Mouse (Mus musculus) stomach, embryonic 14.5 days (tissue): Measurements from ENCODE around the gene Spata1. TPM values are rescaled to one million over a fixed set of nuclear protein-coding genes. Genes with fewer than 3 reads are reported as not detected.

Experiments
- ATAC-seq: fragments of 200-750 bp; cut with Nextera tagmentation; 2 replicates; pipeline ENCODE4 v1.8.0; 2017; ENCODE audit warnings: low read depth, moderate TSS enrichment; ENCODE audit not compliant: insufficient number of reproducible peaks, insufficient read depth, low FRiP score
- H3K27ac ChIP-seq: fragments of 300-500 bp; sonication (generic); 2 replicates; pipeline ENCODE4 v1.5.1; 2014; ENCODE audit warnings: mild to moderate bottlenecking, low read length, moderate library complexity, mixed read lengths
- H3K27me3 ChIP-seq: fragments of 300-500 bp; sonication (generic); 2 replicates; pipeline ENCODE4 v1.6.1; 2014; ENCODE audit warnings: low read length, control low read depth, mixed read lengths; ENCODE audit not compliant: control insufficient read depth, insufficient read depth
- H3K36me3 ChIP-seq: fragments of 300-500 bp; sonication (generic); 2 replicates; pipeline ENCODE4 v1.6.1; 2014; ENCODE audit warnings: mild to moderate bottlenecking, control low read depth, low read length, moderate library complexity, mixed read lengths; ENCODE audit not compliant: control insufficient read depth, insufficient read depth
- H3K4me1 ChIP-seq: fragments of 300-500 bp; sonication (generic); 2 replicates; pipeline ENCODE4 v1.6.1; 2014; ENCODE audit warnings: low read length, control low read depth, mixed read lengths; ENCODE audit not compliant: control insufficient read depth, insufficient read depth
- H3K4me2 ChIP-seq: fragments of 300-500 bp; sonication (generic); replicated peaks from 2 replicates; pipeline ENCODE4 v1.6.1; 2014; ENCODE audit warnings: low read depth, low read length, control low read depth
- H3K4me3 ChIP-seq: fragments of 300-500 bp; sonication (generic); 2 replicates; pipeline ENCODE4 v1.5.1; 2014; ENCODE audit warnings: low read depth, low read length, control low read depth
- H3K9ac ChIP-seq: fragments of 300-500 bp; sonication (generic); replicated peaks from 2 replicates; pipeline ENCODE4 v1.6.1; 2014; ENCODE audit warnings: low read depth, mild to moderate bottlenecking, control low read depth, low read length, moderate library complexity, mixed read lengths
- H3K9me3 ChIP-seq: fragments of 300-500 bp; sonication (generic); 2 replicates; pipeline ENCODE4 v1.6.1; 2016; ENCODE audit warnings: low read depth, low read length, control low read depth; ENCODE audit not compliant: control insufficient read depth
- WGBS: fragments of 180-500 bp; shearing (Covaris S2); extraction: QIAGEN DNeasy Blood & Tissue Kit; methylation state at CpG from one replicate; pipeline ENCODE4 v1.1.7; 2014; 5-methylcytosine and 5-hydroxymethylcytosine counted together
- polyA plus RNA-seq: library from polyadenylated mRNA; unstranded; fragments of >200 nt; fragmentation: Nextera tagmentation; extraction: Ambion mirVana; gene quantifications from 2 replicates; pipeline ENCODE4 v1.2.1, GENCODE M21; 2014

The Spata1 gene
- polyA plus RNA-seq, 1 experiment from 2014 or later = 6.3 TPM

- H3K4me2 ChIP-seq = no peak overlapping the region
- H3K27ac ChIP-seq = no peak overlapping the region
- H3K9ac ChIP-seq = no peak overlapping the region
- H3K36me3 ChIP-seq = no peaks in the 10 kb centered on the region
- no peaks in the 10 kb centered on the region for H3K4me1 ChIP-seq
- H3K9me3 ChIP-seq = no peaks in the 10 kb centered on the region
- ATAC-seq = no peak
- no peak overlapping the region for H3K4me3 ChIP-seq
- WGBS = 85% methylated on average over 10 of the region's 10 CpGs
- no peaks in the 10 kb centered on the region for H3K27me3 ChIP-seq
These were observed 51.2 kb downstream of the Spata1 start for GRCm38 (mm10) chr3:146448372-146448771.

- Histone ChIP-seq H3K27ac (no peak overlapping the region), H3K9ac (no peak overlapping the region), H3K4me1 (no peaks in the 10 kb centered on the region), H3K36me3 (no peaks in the 10 kb centered on the region), H3K9me3 (no peaks in the 10 kb centered on the region), H3K4me3 (no peak overlapping the region), H3K4me2 (no peak overlapping the region), H3K27me3 (no peaks in the 10 kb centered on the region)
- ATAC-seq = no peak
- WGBS = 73% methylated on average over 3 of the region's 3 CpGs
These were observed 52.0 kb downstream of the Spata1 start for GRCm38 (mm10) chr3:146447598-146447997.

- 83% methylated on average over 5 of the region's 5 CpGs for WGBS
These were observed 52.4 kb downstream of the Spata1 start for GRCm38 (mm10) chr3:146447156-146447555.

DNA sequence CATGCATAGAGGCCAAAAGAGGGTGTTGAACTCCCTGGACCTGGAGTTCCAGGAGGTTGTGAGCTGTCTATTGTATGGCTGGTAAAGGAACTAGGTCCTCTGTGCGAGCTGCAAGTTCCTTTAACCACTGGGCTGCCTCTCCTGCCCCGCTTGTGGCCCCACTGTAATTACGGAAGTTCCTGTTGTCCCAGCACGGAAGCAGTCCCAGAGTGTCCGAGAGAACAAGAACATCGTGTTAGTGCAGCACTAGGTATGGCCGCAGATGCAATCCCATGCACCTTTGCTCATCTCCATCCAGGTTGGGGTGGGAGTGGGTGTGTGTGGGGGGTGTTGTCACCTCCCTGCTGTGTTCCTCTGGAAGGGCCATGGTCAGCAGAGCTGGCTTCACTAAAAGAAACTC, 54.7 kb downstream of the Spata1 start:
- H3K9me3 ChIP-seq = no peaks in the 10 kb centered on the region
- no peaks in the 10 kb centered on the region for H3K27me3 ChIP-seq
- no peaks in the 10 kb centered on the region for H3K4me1 ChIP-seq
- no peak overlapping the region for H3K9ac ChIP-seq
- WGBS = 87% methylated on average over 7 of the region's 7 CpGs
- no peak for ATAC-seq
- H3K27ac ChIP-seq = no peak overlapping the region
- H3K4me2 ChIP-seq = no peak overlapping the region
- no peaks in the 10 kb centered on the region for H3K36me3 ChIP-seq
- no peak overlapping the region for H3K4me3 ChIP-seq

More at GRCm38 (mm10) chr3:146447156-146447555, 52.4 kb downstream of the Spata1 start:
- Histone ChIP-seq H3K9me3 (no peaks in the 10 kb centered on the region), H3K27me3 (no peaks in the 10 kb centered on the region), H3K9ac (no peak overlapping the region), H3K4me1 (no peaks in the 10 kb centered on the region), H3K27ac (no peak overlapping the region), H3K4me2 (no peak overlapping the region), H3K36me3 (no peaks in the 10 kb centered on the region), H3K4me3 (no peak overlapping the region)
- ATAC-seq = no peak

- H3K9me3 ChIP-seq = no peaks in the 10 kb centered on the region
- H3K4me3 ChIP-seq = no peak overlapping the region
- 86% methylated on average over 7 of the region's 7 CpGs for WGBS
- no peaks in the 10 kb centered on the region for H3K27me3 ChIP-seq
- no peaks in the 10 kb centered on the region for H3K4me1 ChIP-seq
- H3K36me3 ChIP-seq = no peaks in the 10 kb centered on the region
- no peak overlapping the region for H3K9ac ChIP-seq
- ATAC-seq = no peak
- no peak overlapping the region for H3K27ac ChIP-seq
- H3K4me2 ChIP-seq = no peak overlapping the region
These were observed 56.2 kb downstream of the Spata1 start for GRCm38 (mm10) chr3:146443380-146443779.

DNA sequence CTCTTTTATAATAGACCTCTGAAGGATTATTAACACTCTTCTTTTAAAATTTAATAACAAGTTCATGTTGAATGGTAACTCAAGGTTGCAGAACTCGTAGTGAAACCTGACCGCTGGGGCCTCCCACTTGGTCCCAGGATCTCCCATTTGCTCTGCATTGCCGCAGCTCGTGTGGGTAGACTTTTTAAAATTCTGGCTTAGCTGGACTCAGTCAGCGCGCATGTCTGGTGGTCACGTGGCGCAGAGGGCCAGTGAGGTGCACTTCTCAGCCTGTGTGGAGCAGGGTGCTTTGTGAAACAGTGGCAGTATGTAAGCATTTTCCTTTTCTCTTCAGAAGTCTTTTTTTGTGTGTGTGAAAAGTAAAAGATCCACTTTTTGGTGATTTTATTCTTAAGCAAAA, 56.6 kb downstream of the Spata1 start:
- Histone ChIP-seq H3K36me3 (no peaks in the 10 kb centered on the region), H3K4me2 (no peak overlapping the region), H3K27ac (no peak overlapping the region), H3K9ac (no peak overlapping the region), H3K4me3 (no peak overlapping the region), H3K27me3 (no peaks in the 10 kb centered on the region), H3K9me3 (no peaks in the 10 kb centered on the region), H3K4me1 (no peaks in the 10 kb centered on the region)
- WGBS = 77% methylated on average over 8 of the region's 8 CpGs
- ATAC-seq = no peak

- no peaks in the 10 kb centered on the region for H3K27me3 ChIP-seq
- ATAC-seq = no peak
- H3K9ac ChIP-seq = no peak overlapping the region
- H3K27ac ChIP-seq = no peak overlapping the region
- H3K36me3 ChIP-seq = no peaks in the 10 kb centered on the region
- no peak overlapping the region for H3K4me3 ChIP-seq
- H3K9me3 ChIP-seq = no peaks in the 10 kb centered on the region
- WGBS = 86% methylated on average over 7 of the region's 7 CpGs
- no peak overlapping the region for H3K4me2 ChIP-seq
- no peaks in the 10 kb centered on the region for H3K4me1 ChIP-seq
These were observed 57.1 kb downstream of the Spata1 start for GRCm38 (mm10) chr3:146442484-146442883.

DNA sequence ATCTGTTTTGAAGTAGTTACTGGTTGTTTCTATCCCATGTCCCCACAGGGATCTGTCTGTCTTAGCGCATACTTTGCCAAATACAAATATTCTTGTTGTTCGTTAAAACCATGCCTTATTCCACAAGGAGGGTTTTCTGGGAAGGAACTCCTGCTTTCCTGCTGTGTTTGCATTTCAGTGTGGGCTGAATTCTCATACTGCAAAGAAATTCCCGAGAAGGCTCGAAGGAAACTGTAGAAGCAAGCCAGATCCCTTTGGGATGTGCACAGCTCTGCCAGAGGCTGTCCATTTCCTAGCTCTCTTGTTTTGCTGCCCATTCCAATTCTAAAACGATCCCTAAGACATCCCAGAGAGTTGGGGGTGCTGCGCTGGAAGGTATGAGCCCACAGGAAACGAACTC, 59.1 kb downstream of the Spata1 start:
- H3K27me3 ChIP-seq = no peaks in the 10 kb centered on the region
- no peak overlapping the region for H3K4me3 ChIP-seq
- no peaks in the 10 kb centered on the region for H3K9me3 ChIP-seq
- 93% methylated on average over 7 of the region's 7 CpGs for WGBS
- ATAC-seq = no peak
- no peaks in the 10 kb centered on the region for H3K4me1 ChIP-seq
- no peak overlapping the region for H3K4me2 ChIP-seq
- H3K9ac ChIP-seq = no peak overlapping the region
- H3K36me3 ChIP-seq = peaks cover 3% of the 10 kb centered on the region
- no peak overlapping the region for H3K27ac ChIP-seq

GRCm38 (mm10) chr3:146440011-146440410, 59.5 kb downstream of the Spata1 start:
- no peak for ATAC-seq
- H3K27ac ChIP-seq = no peak overlapping the region
- H3K4me3 ChIP-seq = no peak overlapping the region
- no peaks in the 10 kb centered on the region for H3K27me3 ChIP-seq
- H3K9me3 ChIP-seq = no peaks in the 10 kb centered on the region
- WGBS = 91% methylated on average over 12 of the region's 12 CpGs
- no peak overlapping the region for H3K4me2 ChIP-seq
- H3K9ac ChIP-seq = no peak overlapping the region
- no peaks in the 10 kb centered on the region for H3K4me1 ChIP-seq
- H3K36me3 ChIP-seq = peaks cover 3% of the 10 kb centered on the region
